Mouse (Mus musculus) C2C12 (cell line): ENCODE data around the gene Agrn. TPM values are rescaled to one million over a fixed set of nuclear protein-coding genes. Genes with fewer than 3 reads are reported as not detected.
A peak's percentile ranks its signal among the peaks of the same experiment; 100 is the strongest.

Source experiments
- H3K27me3 ChIP-seq: one replicate; pipeline ENCODE4 v1.6.1; 2011; ENCODE audit not compliant: control insufficient read depth, insufficient read depth, insufficient read length
- H3K36me3 ChIP-seq: one replicate; pipeline ENCODE4 v1.6.1; 2011; ENCODE audit not compliant: control insufficient read depth, insufficient read depth
- H3K4me3 ChIP-seq: one replicate; pipeline ENCODE4 v1.5.1; 2011; ENCODE audit warnings: mild to moderate bottlenecking, control low read depth; ENCODE audit not compliant: poor library complexity, insufficient read depth, severe bottlenecking
- H3K79me2 ChIP-seq: one replicate; pipeline ENCODE4 v1.6.1; 2011; ENCODE audit not compliant: control insufficient read depth, insufficient read depth
- H3K79me3 ChIP-seq: one replicate; pipeline ENCODE4 v1.6.1; 2011; ENCODE audit warnings: low read depth, control low read depth
- H3ac ChIP-seq: one replicate; pipeline ENCODE3; 2011; ENCODE audit warnings: low read depth; ENCODE audit not compliant: control insufficient read depth, insufficient read length
- CEBPB ChIP-seq: IDR thresholded peaks from one replicate; pipeline ENCODE4 v1.6.1; 2011; ENCODE audit warnings: low read depth, mild to moderate bottlenecking, control low read depth, moderate library complexity
- CTCF ChIP-seq: IDR thresholded peaks from one replicate; pipeline ENCODE4 v1.5.1; 2011; ENCODE audit not compliant: control insufficient read depth, insufficient read depth, insufficient read length
- FOSL1 ChIP-seq: IDR thresholded peaks from one replicate; pipeline ENCODE4 v1.8.0; 2011; ENCODE audit warnings: mild to moderate bottlenecking, low read length; ENCODE audit not compliant: poor library complexity, insufficient read depth, severe bottlenecking
- MAX ChIP-seq: IDR thresholded peaks from one replicate; pipeline ENCODE4 v1.6.1; 2011; ENCODE audit warnings: mild to moderate bottlenecking, control low read depth
- MYOD1 ChIP-seq: IDR thresholded peaks from one replicate; pipeline ENCODE4 v1.6.1; 2011; ENCODE audit warnings: low read depth; ENCODE audit not compliant: control insufficient read depth, insufficient read length
- MYOG ChIP-seq: IDR thresholded peaks from one replicate; pipeline ENCODE4 v1.6.1; 2011; ENCODE audit not compliant: control insufficient read depth, insufficient read length; ENCODE audit errors: extremely low read depth
- USF1 ChIP-seq: IDR thresholded peaks from one replicate; pipeline ENCODE4 v1.6.1; 2011; ENCODE audit warnings: low read depth, mild to moderate bottlenecking, control low read depth, moderate library complexity
- polyA plus RNA-seq: library from polyadenylated mRNA; unstranded; fragments of >200 nt; fragmentation: generic; extraction: Trizol; gene quantifications from one replicate; pipeline ENCODE4 v1.2.1, GENCODE M21; 2012; ENCODE audit warnings: missing spikeins

The Agrn gene
- polyA plus RNA-seq, 1 experiment: 16.7 TPM

GRCm38 (mm10) chr4:156234021-156234501 is 36.8 kb upstream of the Agrn start:
- H3K79me2 ChIP-seq: peaks cover 41% of the 10 kb centered on the region
- H3K27me3 ChIP-seq: no peaks in the 10 kb centered on the region
- peak overlapping the region; percentile 44 for H3K4me3 ChIP-seq
- peaks cover 22% of the 10 kb centered on the region for H3K79me3 ChIP-seq
- H3ac ChIP-seq: peak overlapping the region; percentile 58
- no peak for TF ChIP-seq MYOG
- TF ChIP-seq CEBPB: no peak
- no peak for TF ChIP-seq MYOD1
- TF ChIP-seq USF1: peak; percentile 45
- TF ChIP-seq MAX: no peak
- TF ChIP-seq CTCF: no peak
- no peak for TF ChIP-seq FOSL1
- peaks cover 32% of the 10 kb centered on the region for H3K36me3 ChIP-seq

- Histone ChIP-seq H3K27me3 (no peaks in the 10 kb centered on the region), H3K79me2 (peaks cover under 1% of the 10 kb centered on the region), H3ac (no peak overlapping the region), H3K4me3 (no peak overlapping the region), H3K36me3 (peaks cover 10% of the 10 kb centered on the region), H3K79me3 (no peaks in the 10 kb centered on the region)
- no peak for TF ChIP-seq FOSL1
- TF ChIP-seq MYOD1: peak; percentile 39
Observed at GRCm38 (mm10) chr4:156228393-156229024, 31.2 kb upstream of the Agrn start.

GRCm38 (mm10) chr4:156227752-156228392 is 30.6 kb upstream of the Agrn start:
- Histone ChIP-seq H3ac (no peak overlapping the region), H3K79me3 (no peaks in the 10 kb centered on the region), H3K27me3 (no peaks in the 10 kb centered on the region), H3K79me2 (no peaks in the 10 kb centered on the region), H3K36me3 (peaks cover 10% of the 10 kb centered on the region), H3K4me3 (no peak overlapping the region)
- TF ChIP-seq MYOD1: no peak
- TF ChIP-seq FOSL1: no peak
- no peak for TF ChIP-seq CTCF
- TF ChIP-seq MYOG: no peak
- TF ChIP-seq MAX: no peak
- TF ChIP-seq USF1: no peak
- TF ChIP-seq CEBPB: no peak

GRCm38 (mm10) chr4:156224276-156224675 is 27.0 kb upstream of the Agrn start:
- TF ChIP-seq MYOG (no peak), FOSL1 (no peak), MYOD1 (no peak), CEBPB (no peak), CTCF (no peak), MAX (no peak), USF1 (no peak)
- no peak overlapping the region for H3K4me3 ChIP-seq
- H3K79me3 ChIP-seq: no peaks in the 10 kb centered on the region
- H3K79me2 ChIP-seq: no peaks in the 10 kb centered on the region
- no peak overlapping the region for H3ac ChIP-seq
- no peaks in the 10 kb centered on the region for H3K36me3 ChIP-seq
- H3K27me3 ChIP-seq: no peaks in the 10 kb centered on the region

GRCm38 (mm10) chr4:156219936-156220335 is 22.6 kb upstream of the Agrn start:
- Histone ChIP-seq H3K27me3 (peaks cover 15% of the 10 kb centered on the region), H3K79me2 (no peaks in the 10 kb centered on the region), H3K36me3 (no peaks in the 10 kb centered on the region), H3K4me3 (no peak overlapping the region), H3K79me3 (no peaks in the 10 kb centered on the region), H3ac (no peak overlapping the region)
- TF ChIP-seq MAX (no peak), MYOD1 (no peak), CEBPB (no peak), MYOG (no peak), FOSL1 (no peak), USF1 (no peak)

GRCm38 (mm10) chr4:156217838-156218237 is 20.6 kb upstream of the Agrn start:
- H3K4me3 ChIP-seq: no peak overlapping the region
- peaks cover 15% of the 10 kb centered on the region for H3K27me3 ChIP-seq

More at GRCm38 (mm10) chr4:156217838-156218237, 20.6 kb upstream of the Agrn start:
- no peak for TF ChIP-seq CTCF
- no peak for TF ChIP-seq FOSL1
- TF ChIP-seq USF1: no peak
- no peak for TF ChIP-seq MAX
- no peaks in the 10 kb centered on the region for H3K79me2 ChIP-seq
- no peak overlapping the region for H3ac ChIP-seq
- H3K36me3 ChIP-seq: no peaks in the 10 kb centered on the region
- no peaks in the 10 kb centered on the region for H3K79me3 ChIP-seq
